Mouse (Mus musculus) erythroblast, embryonic 14.5 days (primary cell): ENCODE measurements around the gene Tctn3. TPM values are rescaled to one million over a fixed set of nuclear protein-coding genes. Genes with fewer than 3 reads are reported as not detected.
A peak's percentile ranks its signal among the peaks of the same experiment; 100 is the strongest.
"Not testable (repeated sequence)": the region's sequence is repeated elsewhere in the genome, so short reads cannot be mapped to it uniquely, and the experiment has no call there.

Experiments used
- H3K27me3 ChIP-seq: 2 replicates; pipeline ENCODE4 v1.6.1; 2012; ENCODE audit warnings: inconsistent platforms; ENCODE audit not compliant: control insufficient read depth
- H3K36me3 ChIP-seq: 2 replicates; pipeline ENCODE4 v1.6.1; 2012; ENCODE audit warnings: mild to moderate bottlenecking, inconsistent platforms; ENCODE audit not compliant: control insufficient read depth
- H3K4me1 ChIP-seq: 2 replicates; pipeline ENCODE4 v1.6.1; 2012; ENCODE audit warnings: inconsistent platforms; ENCODE audit not compliant: control insufficient read depth
- H3K4me3 ChIP-seq: replicated peaks from 2 replicates; pipeline ENCODE3; 2012; ENCODE audit warnings: moderate library complexity, mild to moderate bottlenecking, inconsistent platforms
- H3K9me3 ChIP-seq: 2 replicates; pipeline ENCODE4 v1.6.1; 2012; ENCODE audit warnings: low read length, inconsistent platforms, mixed read lengths; ENCODE audit not compliant: control insufficient read depth
- GATA1 ChIP-seq: IDR thresholded peaks from 2 replicates; pipeline ENCODE4 v1.6.1; 2012; ENCODE audit warnings: low read length, inconsistent platforms, mixed read lengths
- TAL1 ChIP-seq: IDR thresholded peaks from 3 replicates; pipeline ENCODE4 v1.6.1; 2012; ENCODE audit warnings: low read length, inconsistent platforms, mixed read lengths
- polyA plus RNA-seq: library from polyadenylated mRNA; stranded (reverse); fragments of >175 nt; gene quantifications from 2 replicates; pipeline ENCODE4 v1.2.3, GENCODE M21; 2012

The Tctn3 gene
- polyA plus RNA-seq, 1 experiment, result 0.49 TPM

DNA sequence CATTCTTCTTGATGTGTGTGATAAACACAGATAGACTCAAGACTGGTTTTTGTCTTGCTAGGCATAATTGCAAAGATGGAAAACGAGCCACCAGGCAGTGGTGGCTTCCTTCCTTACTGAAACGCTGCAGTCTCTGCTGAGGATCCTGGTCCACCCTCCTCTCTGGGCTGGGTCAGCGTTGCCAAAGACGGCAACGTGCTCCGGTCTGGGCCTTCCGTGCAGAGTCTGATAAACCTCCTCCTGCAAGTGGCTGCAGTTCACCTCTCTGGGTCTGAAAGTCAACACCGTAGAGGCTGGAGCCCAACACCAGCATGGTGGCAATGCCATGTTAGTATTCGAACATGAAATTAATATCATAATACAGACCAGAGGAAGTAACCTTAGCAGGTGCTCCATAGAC lies 6.8 kb downstream of the Tctn3 start:
- Histone ChIP-seq H3K4me1 (peaks cover 2% of the 10 kb centered on the region), H3K27me3 (no peaks in the 10 kb centered on the region), H3K9me3 (no peaks in the 10 kb centered on the region), H3K4me3 (no peak overlapping the region), H3K36me3 (peaks cover 49% of the 10 kb centered on the region)
- no peak for TF ChIP-seq GATA1
- no peak for TF ChIP-seq TAL1

DNA sequence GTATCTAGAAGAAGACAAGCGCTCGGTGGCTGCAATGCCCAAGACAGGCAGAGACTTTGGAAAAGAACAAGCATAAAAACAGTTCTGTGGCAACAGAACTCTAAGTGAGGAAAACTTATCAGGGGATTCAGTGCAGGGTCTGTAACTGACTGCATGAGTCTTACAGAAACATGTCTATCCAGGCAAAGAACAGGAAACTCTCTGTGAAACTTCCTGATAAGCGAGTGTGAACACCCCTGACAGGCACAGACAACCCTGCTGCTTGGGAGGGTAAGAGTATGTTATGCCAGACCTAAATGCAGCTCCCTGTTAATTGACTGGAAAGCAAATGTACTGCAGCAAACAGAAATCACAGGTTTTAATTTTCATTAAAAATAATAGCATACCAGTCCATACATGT lies 10.2 kb downstream of the Tctn3 start:
- Histone ChIP-seq H3K9me3 (no peaks in the 10 kb centered on the region), H3K4me3 (no peak overlapping the region), H3K36me3 (peaks cover 26% of the 10 kb centered on the region), H3K27me3 (no peaks in the 10 kb centered on the region), H3K4me1 (peaks cover 2% of the 10 kb centered on the region)
- no peak for TF ChIP-seq GATA1
- no peak for TF ChIP-seq TAL1

DNA sequence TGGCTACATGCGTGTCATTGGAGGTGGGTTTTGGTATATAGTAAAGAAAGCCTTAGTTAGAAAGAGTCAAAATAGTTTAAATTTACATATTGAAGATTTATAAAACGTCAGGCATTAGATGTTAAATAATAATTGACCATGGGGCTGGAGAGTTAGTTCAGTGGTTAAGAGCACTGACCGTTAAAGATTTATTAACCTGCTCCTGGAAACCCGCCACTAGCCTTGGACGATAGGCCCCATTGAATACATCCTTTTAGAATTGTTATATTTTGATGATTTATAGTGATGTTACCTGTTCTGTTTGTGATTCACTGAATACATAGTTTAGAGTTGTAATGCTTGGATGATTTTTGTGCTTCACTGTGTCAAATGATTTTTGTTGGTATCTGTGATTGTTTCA lies 11.2 kb downstream of the Tctn3 start:
- not testable (repeated sequence) for H3K27me3 ChIP-seq
- H3K36me3 ChIP-seq, result peaks cover 20% of the 10 kb centered on the region

DNA sequence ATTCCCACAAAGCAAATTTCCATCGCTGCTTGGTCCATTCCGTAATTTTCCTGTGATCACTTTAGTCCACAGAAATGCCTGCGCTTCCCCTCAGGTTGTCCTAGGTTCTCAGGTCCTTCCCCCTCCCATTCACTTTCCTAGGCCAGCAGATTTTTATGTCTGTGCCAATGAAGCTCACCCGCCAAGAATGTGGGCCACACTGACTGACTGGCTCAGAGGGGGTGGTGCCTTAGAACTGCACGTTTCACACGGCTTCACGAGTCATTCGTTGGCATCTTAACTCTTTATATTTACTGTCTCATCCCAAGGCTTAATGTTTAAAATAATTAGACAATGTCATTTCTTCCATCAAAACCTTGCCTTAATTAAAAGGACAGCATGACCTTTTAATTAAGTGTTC lies 16.2 kb downstream of the Tctn3 start:
- Histone ChIP-seq H3K27me3 (no peaks in the 10 kb centered on the region), H3K4me1 (no peaks in the 10 kb centered on the region), H3K4me3 (no peak overlapping the region), H3K36me3 (peaks cover 7% of the 10 kb centered on the region), H3K9me3 (no peaks in the 10 kb centered on the region)
- TF ChIP-seq TAL1 (no peak), GATA1 (no peak)

More for the DNA sequence above, 11.2 kb downstream of the Tctn3 start:
- not testable (repeated sequence) for H3K9me3 ChIP-seq, H3K4me1 ChIP-seq, H3K4me3 ChIP-seq

- H3K36me3 ChIP-seq, result peaks cover 7% of the 10 kb centered on the region
- H3K4me1 ChIP-seq, result peaks cover 5% of the 10 kb centered on the region
- H3K27me3 ChIP-seq, result no peaks in the 10 kb centered on the region
- no peak overlapping the region for H3K4me3 ChIP-seq
- no peak for TF ChIP-seq TAL1
- no peak for TF ChIP-seq GATA1
- H3K9me3 ChIP-seq, result no peaks in the 10 kb centered on the region
These were observed 16.8 kb downstream of the Tctn3 start for GRCm38 (mm10) chr19:40595231-40595630.

DNA sequence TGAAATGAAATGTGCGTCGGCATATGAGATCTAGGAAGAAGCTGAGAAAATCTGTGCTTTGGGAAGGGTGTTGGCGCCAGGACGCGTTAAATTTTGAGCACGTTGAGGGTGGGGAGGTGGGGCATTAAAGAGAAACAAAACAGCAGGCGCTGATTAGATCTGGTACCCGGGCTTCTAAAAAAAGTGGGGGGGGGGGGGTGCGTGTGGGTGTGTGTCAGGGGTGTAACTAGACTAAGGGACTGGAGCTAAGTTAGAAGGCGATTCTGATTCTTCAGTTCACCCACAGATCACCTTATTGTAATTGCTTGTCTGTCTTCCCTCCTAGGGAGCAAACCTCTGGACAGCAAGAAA lies 22.5 kb downstream of the Tctn3 start:
- Histone ChIP-seq H3K4me3 (peak overlapping the region; percentile 90), H3K36me3 (peaks cover 14% of the 10 kb centered on the region), H3K27me3 (no peaks in the 10 kb centered on the region), H3K9me3 (no peaks in the 10 kb centered on the region), H3K4me1 (peaks cover 48% of the 10 kb centered on the region)
- no peak for TF ChIP-seq TAL1
- no peak for TF ChIP-seq GATA1

- peaks cover 48% of the 10 kb centered on the region for H3K4me1 ChIP-seq
- H3K4me3 ChIP-seq, result peak overlapping the region; percentile 90
- H3K27me3 ChIP-seq, result no peaks in the 10 kb centered on the region
- no peaks in the 10 kb centered on the region for H3K9me3 ChIP-seq
- TF ChIP-seq TAL1, result no peak
- no peak for TF ChIP-seq GATA1
- H3K36me3 ChIP-seq, result peaks cover 18% of the 10 kb centered on the region
These were observed 23.0 kb downstream of the Tctn3 start for GRCm38 (mm10) chr19:40588847-40589529.

GRCm38 (mm10) chr19:40588293-40588654 lies 23.8 kb downstream of the Tctn3 start, which contains the start of gene Aldh18a1:
TSS of gene Aldh18a1 (minus strand) at chr19:40588463.
- Histone ChIP-seq H3K36me3 (peaks cover 25% of the 10 kb centered on the region), H3K9me3 (no peaks in the 10 kb centered on the region), H3K27me3 (no peaks in the 10 kb centered on the region), H3K4me1 (peaks cover 48% of the 10 kb centered on the region), H3K4me3 (peak within 1 kb of the TSS; percentile 90)
- TF ChIP-seq GATA1, result no peak
- no peak for TF ChIP-seq TAL1

DNA sequence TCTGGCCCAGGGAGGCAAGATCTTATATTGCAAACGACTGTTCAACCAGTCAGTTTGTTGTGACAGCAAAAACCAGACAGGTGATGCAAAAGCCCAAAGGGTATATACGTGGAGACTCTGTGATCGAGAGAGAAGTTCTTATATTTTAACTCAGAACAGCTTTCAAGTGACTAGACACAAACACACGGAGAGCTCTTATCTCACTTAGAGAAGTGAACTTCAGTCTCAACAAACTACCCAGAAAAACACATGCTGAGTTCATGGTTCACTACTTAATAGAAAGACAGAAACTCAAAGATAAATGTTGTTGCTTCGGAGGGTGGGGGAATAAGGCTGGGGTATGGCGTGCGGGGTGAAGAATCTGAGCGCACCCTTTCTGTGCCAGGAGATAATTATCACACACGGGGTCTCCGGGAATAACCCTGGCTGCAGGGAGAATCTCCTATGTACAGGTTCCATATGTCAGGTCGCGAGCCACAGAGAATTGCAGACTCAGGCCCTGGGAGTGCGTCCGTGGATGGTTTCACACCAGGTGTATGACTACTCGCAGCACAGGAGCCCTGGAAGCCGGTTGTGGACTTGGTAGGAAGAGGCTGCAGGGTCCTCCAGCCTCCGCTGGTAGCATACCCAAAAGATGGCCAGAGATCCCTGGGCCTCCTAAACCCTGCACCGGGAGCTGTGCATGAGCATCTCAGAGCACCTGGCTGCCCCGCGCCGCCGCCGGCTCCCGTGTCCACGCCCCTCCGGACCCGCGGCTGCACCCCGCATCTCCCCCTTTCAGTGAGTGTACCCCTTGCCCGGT lies 24.3 kb downstream of the Tctn3 start:
- H3K36me3 ChIP-seq, result peaks cover 31% of the 10 kb centered on the region
- peak overlapping the region; percentile 90 for H3K4me3 ChIP-seq
- no peaks in the 10 kb centered on the region for H3K27me3 ChIP-seq
- peaks cover 48% of the 10 kb centered on the region for H3K4me1 ChIP-seq
- TF ChIP-seq GATA1 (no peak), TAL1 (no peak)
- no peaks in the 10 kb centered on the region for H3K9me3 ChIP-seq

DNA sequence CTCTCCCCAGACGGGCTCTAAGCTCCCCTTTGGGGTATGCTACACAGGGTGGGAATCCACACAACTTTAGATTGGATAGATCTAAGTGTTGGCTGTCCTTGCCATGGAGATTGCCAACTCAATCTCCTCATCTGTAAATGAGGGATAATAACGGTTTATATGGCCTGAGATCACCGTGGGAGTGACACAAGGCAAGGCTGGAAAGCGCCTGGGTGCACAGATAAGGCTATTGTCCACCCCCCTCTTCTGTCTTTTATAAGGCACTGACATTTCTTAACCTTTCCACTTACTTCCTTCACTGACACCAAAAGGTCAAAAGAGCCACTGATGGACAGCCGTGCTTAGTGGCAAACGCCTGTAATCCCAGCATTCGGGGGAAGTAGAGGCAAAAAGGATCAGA lies 25.1 kb downstream of the Tctn3 start:
- Histone ChIP-seq H3K36me3 (peaks cover 39% of the 10 kb centered on the region), H3K27me3 (no peaks in the 10 kb centered on the region), H3K9me3 (no peaks in the 10 kb centered on the region), H3K4me3 (peak overlapping the region; percentile 90), H3K4me1 (peaks cover 48% of the 10 kb centered on the region)
- no peak; the same call in 1 of the 2 replicates for TF ChIP-seq GATA1
- TF ChIP-seq TAL1, result peak; percentile 28; the same call in 1 of the 3 replicates
